Mouse (Mus musculus) adrenal gland, adult 8-10 months (tissue): ENCODE results near the gene Gm20896. TPM values are rescaled to one million over a fixed set of nuclear protein-coding genes. Genes with fewer than 3 reads are reported as not detected.
"Not testable (repeated sequence)": the region's sequence is repeated elsewhere in the genome, so short reads cannot be mapped to it uniquely, and the experiment has no call there.

Experiments
- DNase-seq: peaks from one replicate; pipeline ENCODE4 v3.0.0; 2022
- total RNA-seq, 4 experiments: library from RNA; stranded (reverse); gene quantifications; 2 replicates each; pipeline ENCODE4 v1.2.4; 2022

The Gm20896 gene
- not detected for total RNA-seq

- DNase-seq = not testable (repeated sequence)
Observed at GRCm38 (mm10) chrY:35921426-35921825, at the start of gene Gm20896. Gene Gm20896 (minus strand): TSS chrY:35921526.
